In genomic region chr6:31923951-31924668, GRCm38 (mm10) we compare ENCODE assay signal across 20 mouse cellular contexts.
A peak's percentile ranks its signal among the peaks of the same experiment; 100 is the strongest.
DNase-seq lines count a peak whose midpoint lies in the region; TF ChIP-seq lines count a peak whose summit lies in the region.
"Had no signal": no experiment of that assay in that cellular context is flagged by ENCODE, and none has a peak within 500 bp of the region (broad histone marks: within the 10 kb centered on the region; RNA-seq: fewer than 3 reads in every experiment).

No protein-coding gene starts in this region.

- TF ChIP-seq POLR2A in brain, embryonic 14.5 days (IDR thresholded peaks at IDR 0.05; ENCODE audit: borderline replicate concordance, extremely low read depth, insufficient read depth, insufficient read length, poor library complexity, severe bottlenecking), result no peak
- no peak for TF ChIP-seq POLR2A in thymus, adult 2 months (IDR thresholded peaks at IDR 0.05; ENCODE audit: control insufficient read depth, extremely low read depth, insufficient read depth, low read length, poor library complexity)

- no peak for TF ChIP-seq CTCF in brain, embryonic 14.5 days (IDR thresholded peaks at IDR 0.05; ENCODE audit: borderline replicate concordance, extremely low read depth, insufficient read depth, insufficient read length)
- TF ChIP-seq CTCF in thymus, adult 2 months (IDR thresholded peaks at IDR 0.05; ENCODE audit: borderline replicate concordance, control insufficient read depth, extremely low read depth, insufficient read depth, low read length, poor library complexity), result no peak

- no peaks in the 10 kb centered on the region for H3K36me3 ChIP-seq in thymus, adult 2 months (ENCODE audit: control insufficient read depth, insufficient read depth, low read length)
- H3K36me3 ChIP-seq: G1E; intestine, embryonic 15.5 days; limb, embryonic 10.5 days; liver, embryonic 12.5 days; lung, embryonic 15.5 days had no signal

- no peak overlapping the region for H3K27ac ChIP-seq in thymus, adult 2 months (ENCODE audit: control insufficient read depth, insufficient read depth, low read length)
- H3K27ac ChIP-seq: intestine, embryonic 15.5 days; limb, embryonic 10.5 days; liver, embryonic 12.5 days; lung, embryonic 15.5 days had no signal

- peak; percentile 34 for DNase-seq in layer of hippocampus, adult 11-12 months (ENCODE audit: low spot score)
- no peak for DNase-seq in layer of hippocampus, adult 8-10 months (ENCODE audit: low spot score in 2 of 2)
- DNase-seq in R1 (ENCODE audit: low read depth, low spot score), result peak; percentile 55
- DNase-seq in brain, embryonic 14.5 days (ENCODE audit: low read depth), result peak; percentile 71
- peak; percentile 38 for DNase-seq in layer of hippocampus, adult 9-11 months
- no peak for DNase-seq in thymus, adult 2 months
- no peak for DNase-seq in spleen, postnatal 10 days (ENCODE audit: low spot score in 2 of 2)
- no peak for DNase-seq in kidney, postnatal 25 days
- DNase-seq: adrenal gland, postnatal 14 days; cerebellum, postnatal 10 days; embryo, embryonic 11 days; heart, adult 18-20 months; right cerebral cortex, postnatal 4 days; thymus, postnatal 14 days had no signal

- no peaks in the 10 kb centered on the region for H3K27me3 ChIP-seq in thymus, adult 2 months (ENCODE audit: control insufficient read depth, insufficient read depth, low read length)
- H3K27me3 ChIP-seq: intestine, embryonic 15.5 days; liver, embryonic 12.5 days; lung, embryonic 15.5 days had no signal

- 75% methylated on average over 3 of the region's 3 CpGs for WGBS in thymus, adult 2 months

- no peaks in the 10 kb centered on the region for H3K4me1 ChIP-seq in thymus, adult 2 months (replicated peaks; ENCODE audit: control insufficient read depth, insufficient read depth, low read length)
- H3K4me1 ChIP-seq: intestine, embryonic 15.5 days; limb, embryonic 10.5 days; liver, embryonic 12.5 days; lung, embryonic 15.5 days had no signal

- no peak overlapping the region for H3K4me3 ChIP-seq in thymus, adult 2 months (ENCODE audit: control insufficient read depth, insufficient read depth, low read length)
- H3K4me3 ChIP-seq: intestine, embryonic 15.5 days; limb, embryonic 10.5 days; liver, embryonic 12.5 days; lung, embryonic 15.5 days; myocyte had no signal

Comparison
In these comparisons a context has a peak if more than half of its experiments do, and no peak if none do; other contexts are left out.
1. DNase-seq: peak in layer of hippocampus, adult 11-12 months (single experiment), R1 (single experiment), brain, embryonic 14.5 days (single experiment) and layer of hippocampus, adult 9-11 months (single experiment); none in layer of hippocampus, adult 8-10 months (0 of 2), thymus, adult 2 months (single experiment), spleen, postnatal 10 days (0 of 2) and kidney, postnatal 25 days (0 of 2).